Mouse (Mus musculus) left cerebral cortex, postnatal 10 days (tissue): ENCODE results near the gene Vmn1r5. TPM values are rescaled to one million over a fixed set of nuclear protein-coding genes. Genes with fewer than 3 reads are reported as not detected.
"Not testable (repeated sequence)": the region's sequence is repeated elsewhere in the genome, so short reads cannot be mapped to it uniquely, and the experiment has no call there.

Experiments used
- DNase-seq, 2 experiments: peaks; one replicate each; pipeline ENCODE4 v3.0.0; 2021 to 2022; ENCODE audit warnings: low spot score in 2 of 2, mixed read lengths in 1 of 2; ENCODE audit errors: extremely low spot score in 1 of 2
- intact Hi-C: fragments of 180-260 bp; cut with DNase I; formaldehyde crosslinking; loops from one replicate; pipeline ENCODE4 v1.15.1; 2025
- total RNA-seq, 2 experiments: library from RNA; stranded (reverse); gene quantifications; 2 replicates each; pipeline ENCODE4 v1.2.3; 2021

The Vmn1r5 gene
- not detected for total RNA-seq

DNA sequence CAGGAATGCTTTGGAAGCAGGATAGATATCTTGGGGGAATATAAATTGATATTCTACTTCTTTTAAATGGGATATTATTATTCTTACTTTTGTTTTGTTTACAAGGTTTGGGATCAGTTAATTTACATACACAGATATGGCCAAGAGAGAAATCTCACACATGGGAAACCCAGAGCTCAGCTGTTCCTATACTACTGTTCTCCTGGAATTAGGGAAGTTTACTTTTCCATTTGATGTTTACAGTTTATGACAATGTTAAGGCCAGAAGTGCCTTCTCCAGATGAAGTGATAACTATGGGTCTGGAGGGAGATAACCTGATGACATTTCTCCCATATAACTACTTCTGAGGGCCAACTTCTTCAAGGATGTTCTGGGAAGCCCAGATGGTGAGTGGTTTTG is at the start of gene Vmn1r5:
Vmn1r5 (plus strand) TSS at position 301 of the 400 bp plus-strand sequence.
- DNase-seq: no peak
- intact Hi-C loops: no loop called here

DNA sequence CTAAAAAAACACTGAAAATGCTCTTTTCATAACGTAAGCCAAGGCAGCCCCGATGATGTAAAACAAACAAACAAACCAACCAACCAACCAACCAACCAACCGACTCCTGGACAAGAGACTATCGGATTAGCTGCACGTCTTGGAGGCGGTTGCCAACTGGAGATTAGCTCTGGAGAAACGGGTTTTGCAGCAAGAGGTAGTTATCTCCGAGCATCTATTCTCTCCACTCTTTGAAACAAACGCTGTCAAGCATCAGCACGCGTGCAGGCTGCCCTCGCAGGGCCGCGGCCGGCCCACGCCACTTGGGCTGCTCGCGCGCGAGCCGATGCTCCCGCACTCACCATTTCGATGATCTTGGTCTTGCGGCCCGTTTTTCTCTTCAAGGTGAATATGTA is 46.7 kb upstream of the Vmn1r5 start:
- intact Hi-C loops: loop anchor here (10.0 kb wide), 1 partner anchor 641 kb away; no protein-coding TSS in a partner anchor
- no peak for DNase-seq

DNA sequence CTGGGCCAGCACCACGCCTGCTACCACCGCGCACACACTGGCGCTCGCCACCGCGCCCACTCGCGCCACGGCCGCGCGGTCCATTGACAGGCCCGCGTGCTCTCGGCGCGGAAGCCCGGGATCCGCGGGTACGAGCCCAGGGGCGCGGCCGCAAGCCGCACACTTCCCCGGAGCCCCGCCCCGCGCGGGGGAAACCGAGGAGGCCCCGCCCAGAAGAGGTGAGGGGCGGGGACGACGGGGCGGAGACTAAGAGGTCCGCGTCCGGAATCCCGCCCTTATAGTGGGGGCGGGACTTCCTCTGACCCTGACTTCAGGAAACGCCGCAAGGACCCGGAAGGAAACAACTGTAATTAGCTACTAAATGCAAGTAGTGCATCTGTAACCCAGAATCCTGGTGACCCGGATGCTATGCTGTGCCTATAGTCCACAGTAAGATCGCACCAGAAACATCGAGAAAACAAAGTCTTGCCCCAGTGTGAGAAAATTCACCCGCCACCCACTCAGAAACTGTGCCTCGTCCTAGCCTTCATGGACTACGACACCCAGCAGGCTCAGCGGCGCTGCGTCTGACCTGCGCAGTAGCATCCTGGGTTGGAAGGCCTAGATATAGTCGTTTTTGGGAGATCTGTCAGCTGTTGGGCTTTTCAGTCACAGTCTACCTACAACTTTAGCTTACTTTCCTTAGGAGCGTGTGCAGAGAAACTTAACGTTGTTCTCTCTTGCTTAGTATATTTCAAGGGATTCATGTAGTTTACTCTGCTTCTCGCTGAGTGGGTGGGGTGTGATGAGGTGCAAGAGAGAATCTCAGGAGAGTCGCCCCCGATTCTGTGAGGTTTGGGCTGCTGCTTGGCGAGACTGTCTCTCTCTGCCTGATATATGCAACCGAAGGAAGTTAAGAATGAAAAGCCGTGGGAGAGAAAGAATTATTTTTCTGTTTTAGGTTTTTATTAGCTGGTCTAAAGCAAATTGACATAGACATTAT is 46.1 kb upstream of the Vmn1r5 start, which contains the start of the genes Nt5c3 and Vmn1r4:
Nt5c3 (minus strand) TSS at position 207 of the 982 bp plus-strand sequence.
Vmn1r4 (plus strand) TSS at position 290 of the 982 bp plus-strand sequence.
- DNase-seq: peak; percentile 91 to 94
- intact Hi-C loops: loop anchor here (10.0 kb wide), 1 partner anchor 641 kb away; no protein-coding TSS in a partner anchor

DNA sequence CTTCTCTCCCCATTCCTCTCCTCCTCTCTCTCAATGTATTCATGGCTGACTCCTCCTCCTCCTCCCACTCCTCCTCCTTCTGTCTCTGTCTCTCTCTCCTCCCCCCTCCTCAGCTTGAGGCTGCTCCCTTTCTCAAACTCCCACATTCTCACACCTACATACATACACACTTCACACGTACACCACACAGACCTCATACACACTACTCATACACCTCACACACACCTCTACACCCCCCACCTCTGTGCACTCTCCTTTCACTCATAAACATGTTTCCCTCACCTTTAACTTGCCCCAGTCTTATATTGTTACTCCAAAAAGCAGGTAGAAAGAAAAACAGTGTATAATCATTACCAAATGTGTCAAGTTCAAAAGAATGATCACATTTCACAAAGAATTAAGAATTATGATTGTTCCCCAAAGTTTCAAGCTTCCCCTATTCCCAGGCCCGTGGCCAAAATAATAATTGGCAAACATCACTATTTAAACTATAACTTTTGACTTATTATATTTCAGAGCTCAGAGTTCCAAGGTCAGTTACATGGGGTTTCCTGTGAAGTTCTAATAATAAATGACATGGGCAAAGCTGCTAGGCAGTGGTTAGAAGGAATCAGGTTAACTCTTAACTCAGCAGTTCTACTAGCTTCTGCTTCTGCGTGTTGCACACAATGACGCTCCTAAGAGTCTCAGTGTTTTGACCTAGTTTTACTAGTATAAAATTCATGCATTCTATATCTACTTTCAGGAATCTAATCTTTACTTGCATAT is 38.2 kb upstream of the Vmn1r5 start:
- intact Hi-C loops: no loop called here
- DNase-seq: no peak

DNA sequence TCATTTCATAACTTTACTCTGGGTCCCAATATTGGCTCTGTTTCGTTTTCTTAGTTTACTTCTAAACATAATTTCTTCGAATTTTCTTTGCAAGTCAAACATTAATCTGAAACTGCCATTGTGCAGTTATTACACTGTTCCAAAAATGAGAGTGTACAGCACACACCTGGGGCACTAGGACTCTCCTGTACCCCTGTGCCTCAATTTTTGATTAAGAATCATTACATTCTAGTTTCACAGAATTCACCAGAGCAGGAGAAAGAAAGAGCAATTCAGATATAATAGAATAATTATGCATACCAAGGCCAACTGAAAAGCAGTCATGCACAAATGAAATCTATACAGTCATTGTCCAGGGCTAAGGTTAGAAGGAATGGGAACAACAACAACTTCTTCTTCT is 37.6 kb upstream of the Vmn1r5 start:
- intact Hi-C loops: no loop called here
- DNase-seq: no peak

DNA sequence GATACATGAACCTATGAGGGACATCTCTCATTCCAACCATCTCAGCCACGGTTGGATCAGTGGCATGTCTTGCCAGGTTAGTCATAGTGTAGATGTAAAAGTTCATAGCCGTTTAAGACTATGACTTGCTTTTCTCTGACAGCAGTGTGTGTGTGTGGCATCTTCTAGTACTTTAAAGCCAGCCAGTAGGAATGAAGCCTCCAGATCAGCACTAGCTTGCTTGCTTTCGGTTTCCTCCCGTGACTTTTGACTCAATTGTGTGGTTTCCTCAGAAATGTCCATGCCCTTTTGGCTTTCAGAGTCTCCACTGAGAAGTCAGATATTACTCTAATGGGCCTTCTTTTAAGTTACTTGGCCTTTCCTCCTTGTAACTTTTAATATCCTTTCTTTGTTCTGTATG is 35.7 kb upstream of the Vmn1r5 start:
- intact Hi-C loops: no loop called here
- DNase-seq: no peak

DNA sequence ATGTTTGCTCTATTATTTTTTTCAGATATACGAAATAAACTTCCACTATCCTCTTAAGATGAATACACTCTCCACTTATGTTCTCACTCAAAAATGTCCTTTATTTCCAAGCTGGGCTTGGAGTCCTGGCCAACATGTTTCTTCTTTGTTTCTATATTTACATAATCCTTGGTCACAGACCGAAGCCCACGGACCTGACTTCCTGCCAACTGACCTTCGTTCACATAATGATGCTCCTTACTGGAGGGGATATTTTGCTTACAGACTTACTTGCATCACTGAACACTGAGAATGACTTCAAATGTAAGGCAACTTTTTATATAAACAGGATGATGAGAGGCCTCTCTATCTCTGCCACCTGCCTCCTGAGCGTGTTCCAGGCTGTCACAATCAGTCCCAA is 13.6 kb upstream of the Vmn1r5 start:
- intact Hi-C loops: no loop called here
- no peak for DNase-seq

DNA sequence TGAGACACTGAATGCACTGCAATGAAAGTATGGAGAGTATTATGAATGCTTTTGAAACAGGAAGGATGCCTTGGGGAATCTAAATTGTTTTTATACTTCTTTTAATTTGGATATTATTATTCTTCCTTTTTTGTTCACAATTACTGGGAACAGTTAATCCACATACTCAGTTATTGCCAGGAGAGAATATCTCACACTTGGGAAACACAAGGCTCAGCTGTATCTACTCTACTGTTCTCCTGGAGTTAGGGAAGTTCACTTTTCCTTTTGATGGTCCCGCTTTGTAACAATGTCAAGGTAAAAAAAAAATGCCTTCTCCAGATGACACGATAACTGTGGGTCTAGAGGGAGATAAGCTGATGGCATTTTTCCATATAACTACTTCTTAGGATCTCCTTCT is 26.9 kb downstream of the Vmn1r5 start, which contains the start of gene Vmn1r6:
Vmn1r6 (plus strand) TSS at position 301 of the 400 bp plus-strand sequence.
- no peak for DNase-seq
- intact Hi-C loops: no loop called here

DNA sequence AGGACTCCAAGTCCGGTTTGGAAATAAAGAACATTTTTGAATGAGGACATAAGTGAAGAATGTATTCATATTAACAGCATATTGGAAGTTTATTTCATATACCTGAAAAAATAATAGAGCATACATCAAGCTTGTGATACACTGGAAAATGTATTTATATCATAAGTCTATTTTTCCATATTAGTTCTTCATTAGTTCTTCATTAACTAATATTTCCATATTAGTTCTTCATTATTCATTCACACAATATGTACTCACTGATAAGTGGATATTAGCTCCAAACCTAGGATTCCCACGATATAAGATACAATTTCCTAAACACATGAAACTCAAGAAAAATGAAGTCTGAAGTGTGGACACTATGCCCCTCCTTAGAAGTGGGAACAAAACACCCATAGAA is 55.2 kb downstream of the Vmn1r5 start, which contains the start of gene Vmn1r7:
Vmn1r7 (minus strand) TSS at position 101 of the 400 bp plus-strand sequence.
- DNase-seq, intact Hi-C loops: not testable (repeated sequence)

DNA sequence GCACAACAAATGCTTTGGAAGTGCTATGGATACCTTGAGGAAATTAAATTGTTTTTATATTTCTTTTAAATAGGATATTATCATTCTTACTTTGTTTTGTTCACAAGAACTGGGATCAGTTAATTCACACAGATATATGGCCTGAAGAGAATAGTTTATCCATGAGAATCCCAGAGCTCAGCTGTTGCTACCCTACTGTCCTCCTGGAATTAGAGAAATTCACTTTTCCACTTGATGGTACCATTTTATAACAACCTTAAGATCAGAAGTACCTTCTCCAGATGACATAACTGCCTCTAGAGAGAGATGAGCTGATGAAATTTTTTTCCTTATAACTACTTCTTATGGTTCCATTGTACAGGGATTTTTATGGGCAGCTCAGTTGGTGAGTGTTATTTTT is 61.9 kb downstream of the Vmn1r5 start, which contains the start of gene Vmn1r8:
Vmn1r8 (plus strand) TSS at position 301 of the 400 bp plus-strand sequence.
- intact Hi-C loops: no loop called here
- DNase-seq: no peak

DNA sequence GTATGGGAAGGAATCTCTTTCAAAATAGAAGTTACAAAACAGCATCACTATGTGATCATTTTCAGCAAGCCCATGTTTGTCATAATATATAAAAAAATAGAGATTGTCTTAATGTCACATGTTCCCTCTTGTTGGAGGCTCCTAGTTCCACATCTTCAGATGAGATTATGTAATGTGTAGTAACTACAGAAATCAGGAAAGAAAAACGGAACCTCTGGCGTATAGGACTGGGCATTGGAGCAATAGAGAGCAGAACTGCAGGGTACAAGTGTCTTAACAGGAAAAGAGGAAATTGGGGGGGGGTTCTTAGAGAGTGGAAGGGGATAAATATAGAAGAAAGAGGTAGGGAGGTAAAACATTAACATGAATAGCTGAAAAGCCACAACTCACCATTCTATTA is 64.6 kb downstream of the Vmn1r5 start:
- intact Hi-C loops: no loop called here
- no peak for DNase-seq

Other genes starting within 250 kb of the Vmn1r5 start
- gene Kbtbd2, start 172.5 kb upstream of the Vmn1r5 start, total RNA-seq: 10 to 100 TPM; 42.2 to 44.8 TPM
- 10 to 100 TPM; 29.5 to 30.6 TPM for gene Fkbp9, start 138.2 kb upstream of the Vmn1r5 start, total RNA-seq
- 10 to 100 TPM; 57.4 to 65.7 TPM for gene Nt5c3, start 46.3 kb upstream of the Vmn1r5 start, total RNA-seq
- under 1 TPM; 0.55 to 0.60 TPM for gene Vmn1r4, start 46.3 kb upstream of the Vmn1r5 start, total RNA-seq
- not detected for gene Vmn1r6, start 27.0 kb downstream of the Vmn1r5 start, total RNA-seq
- not detected for gene Vmn1r7, start 55.1 kb downstream of the Vmn1r5 start, total RNA-seq
- not detected for gene Vmn1r8, start 62.0 kb downstream of the Vmn1r5 start, total RNA-seq
- gene Vmn1r9, start 96.5 kb downstream of the Vmn1r5 start, total RNA-seq: not detected
- not detected for gene Vmn1r10, start 139.2 kb downstream of the Vmn1r5 start, total RNA-seq
- not detected for gene Vmn1r11, start 163.2 kb downstream of the Vmn1r5 start, total RNA-seq
- not detected for gene Vmn1r12, start 186.6 kb downstream of the Vmn1r5 start, total RNA-seq
- not detected for gene Vmn1r13, start 233.0 kb downstream of the Vmn1r5 start, total RNA-seq